9 mouse cellular contexts compared by ENCODE assay signal in genomic region chr4:155360856-155361255, GRCm38 (mm10). TPM values are rescaled to one million over a fixed set of nuclear protein-coding genes. Genes with fewer than 3 reads are reported as not detected.
DNase-seq lines count a peak whose midpoint lies in the region; ATAC-seq and TF ChIP-seq lines count a peak whose summit lies in the region.
"Had no signal": no experiment of that assay in that cellular context is flagged by ENCODE, and none has a peak within 500 bp of the region (broad histone marks: within the 10 kb centered on the region; RNA-seq: fewer than 3 reads in every experiment).

No protein-coding gene starts in this region.

- no peak for TF ChIP-seq CTCF in liver, postnatal 0 days (IDR thresholded peaks at IDR 0.05; ENCODE audit: low read depth)

- no peak; the same call in 1 of the 2 replicates for ATAC-seq in heart, embryonic 12.5 days (ENCODE audit: insufficient number of reproducible peaks, low FRiP score)
- ATAC-seq in hindbrain, embryonic 14.5 days (ENCODE audit: low FRiP score): no peak
- ATAC-seq in liver, postnatal 0 days: peak; percentile 24

- no peaks in the 10 kb centered on the region for H3K36me3 ChIP-seq in heart, embryonic 12.5 days
- no peaks in the 10 kb centered on the region for H3K36me3 ChIP-seq in hindbrain, embryonic 14.5 days (replicated peaks; ENCODE audit: control insufficient read depth, insufficient read depth)
- H3K36me3 ChIP-seq in liver, postnatal 0 days (replicated peaks; ENCODE audit: insufficient read depth, low read length): no peaks in the 10 kb centered on the region
- H3K36me3 ChIP-seq: G1E had no signal

- no peak for TF ChIP-seq EP300 in liver, postnatal 0 days (IDR thresholded peaks at IDR 0.05; ENCODE audit: low read depth)

- peaks cover 7% of the 10 kb centered on the region; the same call in 1 of the 2 replicates for H3K4me1 ChIP-seq in heart, embryonic 12.5 days (replicated peaks)
- no peaks in the 10 kb centered on the region for H3K4me1 ChIP-seq in hindbrain, embryonic 14.5 days (replicated peaks; ENCODE audit: control insufficient read depth, insufficient read depth, low read length)
- H3K4me1 ChIP-seq in liver, postnatal 0 days (ENCODE audit: insufficient read depth): no peaks in the 10 kb centered on the region

- WGBS in heart, embryonic 12.5 days: under 1% methylated on average over 42 of the region's 42 CpGs
- under 1% methylated on average over 38 of the region's 42 CpGs for WGBS in hindbrain, embryonic 14.5 days
- WGBS in liver, postnatal 0 days (ENCODE audit: insufficient replicate concordance): 1% methylated on average over 39 of the region's 42 CpGs

- H3K4me2 ChIP-seq in heart, embryonic 12.5 days: peak overlapping the region; percentile 68
- H3K4me2 ChIP-seq in hindbrain, embryonic 14.5 days (replicated peaks): peak overlapping the region; percentile 57
- H3K4me2 ChIP-seq in liver, postnatal 0 days (ENCODE audit: low read depth, low read length): peak overlapping the region; percentile 65

- H3K27me3 ChIP-seq in heart, embryonic 12.5 days (replicated peaks): peaks cover 80% of the 10 kb centered on the region
- peaks cover 59% of the 10 kb centered on the region for H3K27me3 ChIP-seq in hindbrain, embryonic 14.5 days (ENCODE audit: control insufficient read depth, insufficient read depth, low read length)
- H3K27me3 ChIP-seq in liver, postnatal 0 days (ENCODE audit: insufficient read depth, low read length): peaks cover 25% of the 10 kb centered on the region

- H3K4me3 ChIP-seq in heart, embryonic 12.5 days: peak overlapping the region; percentile 64
- peak overlapping the region; percentile 37 for H3K4me3 ChIP-seq in hindbrain, embryonic 14.5 days (replicated peaks; ENCODE audit: low read length)
- H3K4me3 ChIP-seq in liver, postnatal 0 days (ENCODE audit: low read depth, low read length): peak overlapping the region; percentile 47

- peak overlapping the region; percentile 52 for H3K9ac ChIP-seq in heart, embryonic 12.5 days
- H3K9ac ChIP-seq in hindbrain, embryonic 14.5 days: no peak overlapping the region
- H3K9ac ChIP-seq in liver, postnatal 0 days (replicated peaks): no peak overlapping the region

- H3K9me3 ChIP-seq in heart, embryonic 12.5 days (replicated peaks): no peaks in the 10 kb centered on the region
- no peaks in the 10 kb centered on the region for H3K9me3 ChIP-seq in hindbrain, embryonic 14.5 days (ENCODE audit: control insufficient read depth, low read length)
- H3K9me3 ChIP-seq in liver, postnatal 0 days (ENCODE audit: low read length): no peaks in the 10 kb centered on the region

- no peak overlapping the region for H3K27ac ChIP-seq in heart, embryonic 12.5 days (ENCODE audit: poor library complexity, severe bottlenecking)
- no peak overlapping the region for H3K27ac ChIP-seq in hindbrain, embryonic 14.5 days
- 0 out of 2 replicates have a peak overlapping the region, but pooled peaks have one; percentile 51 for H3K27ac ChIP-seq in liver, postnatal 0 days (ENCODE audit: low read depth)

- no peak for DNase-seq in heart, adult 11 months
- peak; percentile 3 for DNase-seq in Muller cell, postnatal 12 days (ENCODE audit: inconsistent ontology term)
- no peak for DNase-seq in hindbrain, embryonic 14.5 days (ENCODE audit: low spot score)
- DNase-seq in liver, postnatal 0 days: peak; percentile 20
- peak; percentile 49 to 53 for DNase-seq in thymus, postnatal 10 days (ENCODE audit: low spot score in 2 of 2)
- no peak for DNase-seq in layer of hippocampus, adult 9-10 months (ENCODE audit: low spot score)
- DNase-seq in frontal cortex, adult 2 months (ENCODE audit: extremely low spot score in 1 of 2, low spot score in 1 of 2): no peak

RNA-seq across cellular contexts. Expression of gene Prkcz, which starts 0.3 kb away (rescaled TPM):
- polyA plus RNA-seq in heart, embryonic 12.5 days (2016; fragmentation: Nextera tagmentation; extraction: Ambion mirVana): 6.9 and 8.3 TPM in 2 replicates
- polyA plus RNA-seq in hindbrain, embryonic 14.5 days (2014; fragmentation: Nextera tagmentation; extraction: Ambion mirVana): 73.9 and 80.8 TPM in 2 replicates
- 3.0 TPM in 2 replicates for polyA plus RNA-seq in liver, postnatal 0 days (2015; fragmentation: Nextera tagmentation; extraction: Ambion mirVana)
- polyA plus RNA-seq in frontal cortex, adult 2 months (2012; rRNA removed): 217 and 235 TPM in 2 replicates
- polyA plus RNA-seq: G1E had no signal

RNA-seq across cellular contexts. Expression of gene Gabrd, which starts 37.1 kb away (rescaled TPM):
- polyA plus RNA-seq in heart, embryonic 12.5 days (2016; fragmentation: Nextera tagmentation; extraction: Ambion mirVana): not detected in 2 replicates
- 0.13 TPM in 1 of 2 replicates, not detected in the other for polyA plus RNA-seq in hindbrain, embryonic 14.5 days (2014; fragmentation: Nextera tagmentation; extraction: Ambion mirVana)
- 0.07 TPM in 1 of 2 replicates, not detected in the other for polyA plus RNA-seq in liver, postnatal 0 days (2015; fragmentation: Nextera tagmentation; extraction: Ambion mirVana)
- polyA plus RNA-seq in frontal cortex, adult 2 months (2012; rRNA removed): 88.9 and 107 TPM in 2 replicates
- polyA plus RNA-seq: G1E had no signal

RNA-seq across cellular contexts. Expression of gene Cfap74, which starts 48.1 kb away (rescaled TPM):
- 0.87 and 1.3 TPM in 2 replicates for polyA plus RNA-seq in heart, embryonic 12.5 days (2016; fragmentation: Nextera tagmentation; extraction: Ambion mirVana)
- polyA plus RNA-seq in hindbrain, embryonic 14.5 days (2014; fragmentation: Nextera tagmentation; extraction: Ambion mirVana): 4.6 and 4.9 TPM in 2 replicates
- 0.07 TPM in 1 of 2 replicates, not detected in the other for polyA plus RNA-seq in liver, postnatal 0 days (2015; fragmentation: Nextera tagmentation; extraction: Ambion mirVana)
- 18.6 and 20.5 TPM in 2 replicates for polyA plus RNA-seq in frontal cortex, adult 2 months (2012; rRNA removed)
- polyA plus RNA-seq: G1E had no signal

Comparison
In these comparisons a context has a peak if more than half of its experiments do, and no peak if none do; other contexts are left out.
1. DNase-seq: peak in Muller cell, postnatal 12 days (single experiment), liver, postnatal 0 days (single experiment) and thymus, postnatal 10 days (2 of 2); none in heart, adult 11 months (single experiment), hindbrain, embryonic 14.5 days (single experiment), layer of hippocampus, adult 9-10 months (single experiment) and frontal cortex, adult 2 months (0 of 2).
2. RNA of gene Gabrd, which starts 37.1 kb away (polyA plus RNA-seq): 88.9 to 107 TPM in frontal cortex, adult 2 months; 0.13 TPM in hindbrain, embryonic 14.5 days, 0.07 TPM in liver, postnatal 0 days and not detected in heart, embryonic 12.5 days; every median in the first group is over 10 times any median in the second.
3. Peak in every context shown above with its lines, with median percentiles within 50 percentile points of each other: H3K4me2 ChIP-seq and H3K4me3 ChIP-seq.